Mouse (Mus musculus) kidney, embryonic 15.5 days (tissue): ENCODE measurements at regions not wholly inside any gene's neighbourhood (a gene's known extent, or its start where the extent isn't known, plus 50 kb on each side); places are given as distances from the start of the nearest gene placed in this dataset.

ENCODE experiments used
- ATAC-seq: fragments of 200-750 bp; cut with Nextera tagmentation; replicated peaks from 2 replicates; pipeline ENCODE4 v1.8.0; 2017; ENCODE audit warnings: moderate TSS enrichment; ENCODE audit not compliant: low FRiP score
- H3K27ac ChIP-seq: fragments of 300-500 bp; sonication (generic); 2 replicates; pipeline ENCODE4 v1.5.1; 2015; ENCODE audit warnings: mild to moderate bottlenecking, inconsistent platforms
- H3K27me3 ChIP-seq: fragments of 300-500 bp; sonication (generic); 2 replicates; pipeline ENCODE4 v1.6.1; 2015; ENCODE audit warnings: inconsistent platforms
- H3K36me3 ChIP-seq: fragments of 300-500 bp; sonication (generic); 2 replicates; pipeline ENCODE4 v1.6.1; 2015; ENCODE audit warnings: inconsistent platforms
- H3K4me1 ChIP-seq: fragments of 300-500 bp; sonication (generic); 2 replicates; pipeline ENCODE4 v1.6.1; 2015; ENCODE audit warnings: inconsistent platforms
- H3K4me2 ChIP-seq: fragments of 300-500 bp; sonication (generic); 2 replicates; pipeline ENCODE4 v1.6.1; 2015; ENCODE audit warnings: moderate library complexity, mild to moderate bottlenecking, inconsistent platforms
- H3K4me3 ChIP-seq: fragments of 300-500 bp; sonication (generic); replicated peaks from 2 replicates; pipeline ENCODE4 v1.5.1; 2015; ENCODE audit warnings: mild to moderate bottlenecking, inconsistent platforms
- H3K9ac ChIP-seq: fragments of 300-500 bp; sonication (generic); 2 replicates; pipeline ENCODE4 v1.6.1; 2015; ENCODE audit warnings: mild to moderate bottlenecking, inconsistent platforms
- H3K9me3 ChIP-seq: fragments of 300-500 bp; sonication (generic); replicated peaks from 2 replicates; pipeline ENCODE4 v1.6.1; 2016; ENCODE audit warnings: inconsistent platforms
- WGBS: fragments of 180-500 bp; shearing (Covaris S2); methylation state at CpG from one replicate; pipeline ENCODE4 v1.1.7; 2015; ENCODE audit warnings: mixed read lengths; 5-methylcytosine and 5-hydroxymethylcytosine counted together

DNA sequence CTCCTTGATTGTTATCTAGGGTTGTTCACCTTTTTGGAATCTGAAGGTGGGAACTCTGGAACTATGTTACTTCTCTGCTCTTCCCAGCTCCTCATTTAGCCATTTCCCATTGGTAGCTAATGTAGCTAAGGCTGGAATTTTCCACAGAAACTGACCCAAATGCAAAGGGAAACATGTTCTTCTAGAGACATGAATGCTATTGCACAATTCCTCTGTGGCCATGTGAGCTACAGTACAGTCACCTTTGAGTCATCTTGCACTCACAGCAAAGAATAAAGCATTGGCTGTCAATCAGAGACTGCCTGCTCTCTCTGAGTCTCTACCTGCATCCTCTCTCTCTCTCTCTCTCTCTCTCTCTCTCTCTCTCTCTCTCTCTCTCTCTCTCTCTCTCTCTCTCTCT lies 378.1 kb downstream of the Dcdc2c start:
- H3K9ac ChIP-seq, result no peak overlapping the region
- no peak overlapping the region for H3K4me3 ChIP-seq
- no peak overlapping the region for H3K4me2 ChIP-seq
- no peak overlapping the region for H3K27ac ChIP-seq
- no peaks in the 10 kb centered on the region for H3K36me3 ChIP-seq
- no peak for ATAC-seq
- H3K27me3 ChIP-seq, result no peaks in the 10 kb centered on the region
- H3K9me3 ChIP-seq, result no peaks in the 10 kb centered on the region
- no peaks in the 10 kb centered on the region for H3K4me1 ChIP-seq

DNA sequence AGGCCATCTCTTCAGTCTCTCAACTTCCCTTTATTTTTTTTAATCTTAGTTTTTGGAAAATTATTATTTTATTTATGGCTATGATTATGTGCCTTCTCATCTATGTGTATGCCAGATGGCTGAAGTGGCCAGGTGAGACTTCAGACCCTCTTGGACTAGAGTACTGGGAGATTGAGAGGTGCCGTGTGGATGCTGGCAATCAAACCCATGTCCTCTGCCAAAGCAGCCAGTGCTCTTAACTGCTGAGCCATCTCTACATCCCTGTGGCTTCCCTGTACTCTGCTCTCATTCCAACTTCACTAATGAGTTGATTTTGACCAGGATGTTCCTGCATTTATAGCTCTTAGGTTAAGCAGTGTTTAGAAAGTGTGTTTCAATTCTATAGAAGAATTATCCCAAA lies 393.4 kb downstream of the Dcdc2c start:
- no peaks in the 10 kb centered on the region for H3K9me3 ChIP-seq
- no peak overlapping the region for H3K4me3 ChIP-seq
- no peaks in the 10 kb centered on the region for H3K27me3 ChIP-seq
- H3K4me1 ChIP-seq, result no peaks in the 10 kb centered on the region
- H3K4me2 ChIP-seq, result no peak overlapping the region
- WGBS, result 88% methylated on average over 1 of the region's 1 CpGs
- no peak for ATAC-seq
- no peak overlapping the region for H3K27ac ChIP-seq
- H3K36me3 ChIP-seq, result no peaks in the 10 kb centered on the region
- no peak overlapping the region for H3K9ac ChIP-seq

DNA sequence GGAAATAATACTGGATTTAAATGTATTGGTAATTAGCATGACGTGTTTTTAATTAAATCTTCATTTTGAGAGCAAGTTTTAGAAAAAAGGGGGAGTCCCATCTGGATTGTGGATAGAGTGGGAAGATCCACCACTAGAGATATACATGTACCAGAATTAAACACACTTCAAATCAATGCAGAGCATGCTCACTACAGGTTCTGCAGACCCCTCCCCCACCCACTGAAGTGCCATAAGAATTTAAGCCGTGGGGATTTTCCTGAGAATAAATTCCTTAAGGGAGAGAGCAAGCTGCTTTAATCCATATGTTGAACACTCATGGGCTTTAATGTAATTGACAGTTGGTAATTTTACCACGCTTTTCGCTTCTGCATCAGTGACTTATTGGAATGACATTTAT lies 401.4 kb downstream of the Dcdc2c start:
- H3K4me3 ChIP-seq, result no peak overlapping the region
- H3K36me3 ChIP-seq, result no peaks in the 10 kb centered on the region
- H3K4me1 ChIP-seq, result no peaks in the 10 kb centered on the region
- H3K4me2 ChIP-seq, result no peak overlapping the region
- H3K27me3 ChIP-seq, result no peaks in the 10 kb centered on the region
- no peak for ATAC-seq
- no peak overlapping the region for H3K27ac ChIP-seq
- no peaks in the 10 kb centered on the region for H3K9me3 ChIP-seq
- WGBS, result 76% methylated on average over 4 of the region's 4 CpGs
- H3K9ac ChIP-seq, result no peak overlapping the region

DNA sequence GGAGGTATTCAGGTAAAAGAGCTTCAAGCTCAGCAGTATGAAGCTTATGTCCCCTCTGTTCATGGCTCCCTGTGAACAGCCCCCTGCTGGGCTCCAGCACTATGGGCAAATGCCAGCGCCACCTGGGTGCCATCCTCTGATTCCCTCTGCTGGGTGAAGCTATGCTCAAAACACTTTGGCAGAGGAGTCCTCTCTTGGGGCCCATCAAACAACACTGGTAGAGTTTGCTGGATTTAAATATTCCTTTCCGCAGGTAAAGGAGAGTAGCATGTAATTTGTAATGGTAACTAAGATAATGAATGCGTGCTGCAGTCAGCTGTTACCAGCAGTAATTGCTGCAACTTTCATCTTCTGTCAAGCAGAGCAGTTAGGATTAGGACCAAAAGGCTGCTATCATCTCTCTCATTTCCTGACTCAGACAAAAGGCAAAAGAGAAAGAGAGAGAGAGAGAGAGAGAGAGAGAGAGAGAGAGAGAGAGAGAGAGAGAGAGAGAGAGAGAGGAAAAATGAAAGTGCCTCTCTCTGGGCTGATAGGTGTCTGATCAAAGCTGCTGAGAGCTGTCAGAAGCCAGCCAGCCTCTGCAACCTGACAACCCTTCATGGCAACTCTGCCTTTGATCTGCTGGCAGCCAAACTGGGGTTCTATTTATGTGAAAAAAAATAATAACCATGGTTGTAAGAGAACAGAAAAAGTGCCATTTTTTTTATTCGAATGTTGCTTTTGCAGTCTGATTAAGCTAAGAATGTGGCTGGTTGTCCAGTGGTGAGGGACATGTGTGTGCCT lies 416.2 kb downstream of the Dcdc2c start:
- no peak overlapping the region for H3K27ac ChIP-seq
- WGBS, result 52% methylated on average over 4 of the region's 4 CpGs

DNA sequence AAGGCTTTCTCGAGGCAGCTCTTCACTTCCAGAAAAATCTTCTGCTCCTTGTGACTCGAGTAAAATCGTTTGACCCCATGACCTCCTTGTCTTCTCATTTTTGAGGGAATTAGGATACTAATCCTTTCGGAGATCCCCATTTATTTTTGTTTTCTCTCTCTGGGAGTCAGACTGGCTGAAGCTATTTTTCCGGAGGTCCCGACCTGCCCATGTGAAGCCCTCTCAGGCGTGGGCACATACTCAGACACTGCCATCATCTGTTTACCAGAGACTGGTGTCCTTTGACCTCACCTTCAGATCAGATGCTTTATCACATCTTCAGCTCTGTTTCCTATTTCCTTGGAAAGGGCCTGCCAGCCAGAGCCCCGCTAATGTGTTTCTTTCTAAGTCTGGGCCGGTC lies 429.4 kb downstream of the Dcdc2c start:
- H3K4me3 ChIP-seq, result no peak overlapping the region
- H3K9me3 ChIP-seq, result no peaks in the 10 kb centered on the region
- WGBS, result 30% methylated on average over 9 of the region's 9 CpGs
- no peaks in the 10 kb centered on the region for H3K36me3 ChIP-seq
- H3K27ac ChIP-seq, result no peak overlapping the region
- no peak overlapping the region for H3K9ac ChIP-seq
- no peaks in the 10 kb centered on the region for H3K4me1 ChIP-seq
- H3K4me2 ChIP-seq, result no peak overlapping the region
- H3K27me3 ChIP-seq, result no peaks in the 10 kb centered on the region
- ATAC-seq, result no peak

More for the DNA sequence above, 416.2 kb downstream of the Dcdc2c start:
- no peaks in the 10 kb centered on the region for H3K4me1 ChIP-seq
- H3K9me3 ChIP-seq, result no peaks in the 10 kb centered on the region
- H3K36me3 ChIP-seq, result no peaks in the 10 kb centered on the region
- no peaks in the 10 kb centered on the region for H3K27me3 ChIP-seq
- no peak overlapping the region for H3K4me2 ChIP-seq
- no peak for ATAC-seq
- H3K4me3 ChIP-seq, result no peak overlapping the region
- H3K9ac ChIP-seq, result no peak overlapping the region

DNA sequence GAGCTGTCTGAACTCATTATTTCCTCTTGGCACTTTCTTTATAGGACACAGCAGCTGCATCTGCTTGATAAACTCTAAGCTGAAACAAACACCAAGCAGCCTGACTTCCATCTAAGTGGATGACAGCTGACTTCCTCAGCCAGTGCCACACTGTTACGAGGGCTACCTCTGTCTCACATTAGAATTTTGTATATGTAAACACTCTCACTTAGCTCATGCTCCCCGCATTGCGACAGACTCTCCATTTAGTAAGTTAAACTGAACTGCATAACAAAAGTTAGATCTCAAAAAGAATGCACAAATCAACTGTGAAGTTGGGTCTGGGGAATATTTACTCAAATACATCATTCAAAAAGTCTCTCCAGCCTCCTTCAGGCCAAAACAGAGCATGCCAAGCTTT lies 432.1 kb downstream of the Dcdc2c start:
- H3K27me3 ChIP-seq, result no peaks in the 10 kb centered on the region
- H3K36me3 ChIP-seq, result no peaks in the 10 kb centered on the region
- H3K9ac ChIP-seq, result no peak overlapping the region
- H3K27ac ChIP-seq, result no peak overlapping the region
- no peak overlapping the region for H3K4me2 ChIP-seq
- H3K9me3 ChIP-seq, result no peaks in the 10 kb centered on the region
- H3K4me1 ChIP-seq, result no peaks in the 10 kb centered on the region
- WGBS, result 55% methylated on average over 3 of the region's 3 CpGs
- no peak for ATAC-seq
- no peak overlapping the region for H3K4me3 ChIP-seq

DNA sequence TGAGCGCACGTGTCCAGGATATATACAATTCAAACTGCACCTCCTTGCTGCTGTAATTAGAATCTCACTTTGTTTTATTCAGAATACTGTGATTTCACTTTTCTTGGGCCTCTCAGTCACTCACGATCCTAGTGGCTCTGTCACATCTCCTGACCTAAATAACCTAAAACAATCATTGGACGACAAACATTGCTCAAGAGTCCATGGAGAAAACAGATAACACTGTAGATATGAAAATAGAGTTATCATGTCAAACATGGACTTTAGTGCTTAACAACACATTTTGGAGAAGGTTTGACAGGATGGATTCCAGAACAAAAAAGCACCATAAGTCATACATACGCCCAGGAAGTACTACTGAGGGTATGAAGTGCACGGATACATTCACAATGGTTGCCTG lies 461.5 kb downstream of the Dcdc2c start:
- H3K27ac ChIP-seq, result no peak overlapping the region
- 83% methylated on average over 6 of the region's 6 CpGs for WGBS
- H3K4me3 ChIP-seq, result no peak overlapping the region
- no peaks in the 10 kb centered on the region for H3K36me3 ChIP-seq
- H3K27me3 ChIP-seq, result no peaks in the 10 kb centered on the region
- no peak overlapping the region for H3K4me2 ChIP-seq
- no peaks in the 10 kb centered on the region for H3K4me1 ChIP-seq
- no peak overlapping the region for H3K9ac ChIP-seq
- no peaks in the 10 kb centered on the region for H3K9me3 ChIP-seq
- ATAC-seq, result no peak

DNA sequence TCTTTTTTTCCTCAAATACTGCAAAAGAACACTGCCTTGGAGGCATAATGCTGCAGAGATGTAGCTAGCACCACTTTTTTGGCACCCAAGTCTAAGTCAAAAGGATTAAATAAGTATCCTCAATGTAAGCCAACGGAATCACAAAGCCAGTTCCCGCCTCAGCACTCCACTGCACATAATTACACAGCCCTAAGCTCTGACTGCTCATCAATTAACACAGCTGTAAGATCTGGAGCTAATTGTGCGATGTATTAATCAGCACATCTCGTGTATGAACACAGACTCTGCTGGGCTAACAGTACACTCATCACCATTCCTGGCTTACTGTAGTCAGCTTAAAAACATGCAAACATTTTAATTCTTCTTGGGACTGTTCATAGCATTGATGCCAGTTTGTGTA lies 466.7 kb downstream of the Dcdc2c start:
- ATAC-seq, result no peak
- Histone ChIP-seq H3K9me3 (no peaks in the 10 kb centered on the region), H3K27me3 (no peaks in the 10 kb centered on the region), H3K27ac (no peak overlapping the region), H3K4me3 (no peak overlapping the region), H3K4me2 (no peak overlapping the region), H3K9ac (no peak overlapping the region), H3K4me1 (no peaks in the 10 kb centered on the region), H3K36me3 (no peaks in the 10 kb centered on the region)
- 77% methylated on average over 4 of the region's 4 CpGs for whole genome bisulfite sequencing

DNA sequence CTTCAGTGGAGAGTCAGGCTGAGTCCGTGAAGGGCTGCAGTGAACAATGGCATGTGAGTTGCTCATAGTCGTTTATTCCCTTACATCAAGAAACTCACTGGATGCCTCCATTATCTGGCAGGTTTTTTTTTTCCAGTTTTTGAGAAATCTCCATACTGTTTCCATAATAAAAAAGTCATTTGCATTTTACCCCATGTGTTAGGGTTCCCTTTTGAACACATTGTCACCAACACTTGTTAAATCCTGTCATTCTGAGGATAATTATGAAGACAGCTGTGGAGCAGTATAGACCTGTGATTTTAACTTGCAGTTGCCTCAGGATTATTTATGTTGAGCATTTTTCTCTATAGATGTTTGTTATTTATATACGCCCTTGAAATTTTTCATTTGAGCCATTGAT lies 475.6 kb downstream of the Dcdc2c start:
- no peak for ATAC-seq
- no peak overlapping the region for H3K27ac ChIP-seq
- WGBS, result 82% methylated on average over 3 of the region's 3 CpGs
- H3K9me3 ChIP-seq, result no peaks in the 10 kb centered on the region
- H3K27me3 ChIP-seq, result no peaks in the 10 kb centered on the region
- H3K4me2 ChIP-seq, result no peak overlapping the region
- no peaks in the 10 kb centered on the region for H3K4me1 ChIP-seq
- H3K36me3 ChIP-seq, result no peaks in the 10 kb centered on the region
- H3K4me3 ChIP-seq, result no peak overlapping the region
- H3K9ac ChIP-seq, result no peak overlapping the region

DNA sequence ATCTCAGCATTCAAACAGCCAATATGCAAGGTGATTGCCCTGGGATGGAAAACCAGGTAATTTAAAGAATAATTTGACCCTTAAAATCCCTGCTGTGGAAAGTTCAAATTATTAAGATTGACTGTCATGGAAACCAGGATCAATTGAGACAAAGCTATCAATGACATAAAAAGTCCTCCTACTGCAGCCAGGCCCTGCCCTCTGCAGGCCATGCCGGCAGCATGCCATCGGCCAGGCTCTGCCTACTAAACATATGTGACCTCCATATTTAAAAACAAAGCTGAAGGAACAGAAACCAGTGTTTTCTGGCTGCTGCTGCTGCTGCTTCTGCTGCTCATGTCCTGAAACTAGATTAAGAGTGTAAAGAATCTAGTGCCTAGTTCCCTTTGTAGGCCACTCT lies 483.6 kb downstream of the Dcdc2c start:
- no peaks in the 10 kb centered on the region for H3K36me3 ChIP-seq
- 46% methylated on average over 2 of the region's 2 CpGs for WGBS
- no peak overlapping the region for H3K9ac ChIP-seq
- no peak overlapping the region for H3K27ac ChIP-seq
- H3K4me3 ChIP-seq, result no peak overlapping the region
- H3K4me2 ChIP-seq, result no peak overlapping the region
- no peaks in the 10 kb centered on the region for H3K9me3 ChIP-seq
- H3K27me3 ChIP-seq, result no peaks in the 10 kb centered on the region
- no peaks in the 10 kb centered on the region for H3K4me1 ChIP-seq
- no peak for ATAC-seq

DNA sequence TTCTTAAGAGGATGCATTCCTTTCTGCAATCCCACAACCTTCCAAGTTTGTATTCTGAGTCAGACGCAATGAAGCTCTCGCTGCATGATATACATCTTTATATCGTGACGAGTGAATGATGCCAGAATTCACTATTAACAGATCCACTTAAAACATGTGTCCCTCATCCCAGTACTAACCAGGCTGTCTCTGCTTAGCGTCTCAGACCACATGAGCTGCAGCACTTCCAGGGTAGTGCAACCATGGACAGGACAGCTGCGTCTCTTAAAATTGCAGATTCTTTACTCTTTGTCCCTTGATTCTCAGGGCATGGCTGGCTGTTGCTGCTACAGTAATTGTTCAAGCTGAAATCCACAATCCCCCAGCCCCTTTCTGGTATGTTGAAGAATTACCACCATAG lies 491.9 kb downstream of the Dcdc2c start:
- Histone ChIP-seq H3K4me3 (no peak overlapping the region), H3K4me1 (peaks cover 3% of the 10 kb centered on the region; the same call in 1 of the 2 replicates), H3K9ac (no peak overlapping the region), H3K9me3 (no peaks in the 10 kb centered on the region), H3K4me2 (no peak overlapping the region), H3K27ac (no peak overlapping the region), H3K36me3 (no peaks in the 10 kb centered on the region), H3K27me3 (no peaks in the 10 kb centered on the region)
- ATAC-seq, result no peak
- 66% methylated on average over 6 of the region's 6 CpGs for WGBS

DNA sequence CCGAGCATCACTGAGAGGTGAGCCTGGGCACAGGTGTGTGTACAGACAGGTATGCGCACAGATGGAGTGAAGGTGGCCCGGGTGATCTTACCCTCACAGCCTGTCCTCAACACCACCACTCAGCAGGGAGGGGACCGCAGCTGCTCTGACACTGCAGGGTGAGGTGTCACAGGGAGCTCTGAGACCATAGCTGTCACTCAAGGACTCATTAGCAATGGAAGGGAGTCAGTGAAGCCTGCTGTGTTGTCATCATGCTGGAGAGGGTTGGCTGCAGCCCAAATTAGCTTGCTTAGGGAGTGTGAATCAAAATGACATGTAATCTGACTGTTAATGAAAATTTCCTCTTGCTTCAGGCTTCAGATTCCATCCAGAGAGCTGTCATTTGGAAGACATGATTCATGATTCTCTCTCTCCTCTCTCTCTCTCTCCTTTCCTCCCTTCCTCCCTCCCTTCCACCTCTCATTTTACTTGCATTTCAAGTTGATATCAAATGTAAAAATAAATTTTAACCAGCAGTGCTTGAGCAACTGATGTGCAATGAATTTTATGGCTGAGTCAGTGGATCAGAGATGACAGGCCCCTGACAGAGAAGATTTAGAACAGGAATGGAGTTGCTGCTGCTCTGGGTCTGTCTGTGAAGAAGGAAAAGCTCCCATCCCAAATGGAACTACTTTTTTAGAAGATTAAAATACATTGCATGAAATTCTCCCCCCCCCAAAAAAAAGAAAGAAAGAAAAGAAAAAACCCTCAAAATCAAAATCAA lies 496.5 kb downstream of the Dcdc2c start:
- H3K4me1 ChIP-seq, result peaks cover 3% of the 10 kb centered on the region; the same call in 1 of the 2 replicates
- no peaks in the 10 kb centered on the region for H3K36me3 ChIP-seq
- no peak overlapping the region for H3K9ac ChIP-seq
- no peaks in the 10 kb centered on the region for H3K9me3 ChIP-seq
- 33% methylated on average over 4 of the region's 4 CpGs for WGBS
- no peak overlapping the region for H3K4me3 ChIP-seq
- H3K27me3 ChIP-seq, result no peaks in the 10 kb centered on the region
- peak; percentile 90 for ATAC-seq
- H3K27ac ChIP-seq, result no peak overlapping the region
- no peak overlapping the region for H3K4me2 ChIP-seq
